Mouse (Mus musculus): ENCODE measurements at regions not wholly inside any gene's neighbourhood (a gene's known extent, or its start where the extent isn't known, plus 50 kb on each side); places are given as distances from the start of the nearest gene placed in this dataset.

- DNase-seq, result no peak
Measured at GRCm38 (mm10) chr10:38516636-38517035, 304.9 kb downstream of the Rfpl4b start.

Data from adrenal gland, postnatal 10 days (tissue).